Mouse (Mus musculus): ENCODE results near the gene Olfr1373.

- TF ChIP-seq CTCF (IDR thresholded peaks at IDR 0.05; ENCODE audit: low read depth): no peak
- no peak for TF ChIP-seq EP300 (optimal IDR thresholded peaks at IDR 0.05)
Observed at GRCm38 (mm10) chr11:52099771-52100219, 45.5 kb downstream of the Olfr1373 start.

Data from stomach, postnatal 0 days (tissue).